Mouse (Mus musculus) heart, adult 2 months (tissue): ENCODE data around the gene Slamf6.

ENCODE experiments used
- EP300 ChIP-seq: fragments of 200-500 bp; IDR thresholded peaks from 2 replicates; pipeline ENCODE4 v1.6.1; 2011; ENCODE audit warnings: low read depth, low read length, control low read depth; ENCODE audit not compliant: insufficient read depth
- POLR2A ChIP-seq: fragments of 200-500 bp; IDR thresholded peaks from 2 replicates; pipeline ENCODE4 v1.6.1; 2011; ENCODE audit warnings: mild to moderate bottlenecking, low read depth, low read length, control low read depth; ENCODE audit not compliant: insufficient read depth

- TF ChIP-seq EP300 (no peak), POLR2A (no peak)
These were observed 60.6 kb downstream of the Slamf6 start for GRCm38 (mm10) chr1:171977891-171978290.
